Mouse (Mus musculus) liver, postnatal 0 days (tissue): ENCODE data around the gene Klhl29. TPM values are rescaled to one million over a fixed set of nuclear protein-coding genes. Genes with fewer than 3 reads are reported as not detected.
"Not testable (repeated sequence)": the region's sequence is repeated elsewhere in the genome, so short reads cannot be mapped to it uniquely, and the experiment has no call there.

Source experiments
- ATAC-seq: fragments of 200-750 bp; cut with Nextera tagmentation; 2 replicates; pipeline ENCODE4 v1.8.0; 2017; ENCODE audit warnings: mild to moderate bottlenecking, moderate library complexity
- DNase-seq: peaks from one replicate; pipeline ENCODE4 v3.0.0-alpha.2; 2016
- H3K27ac ChIP-seq: fragments of 300-500 bp; sonication (generic); 2 replicates; pipeline ENCODE4 v1.5.1; 2014; ENCODE audit warnings: antibody characterized with exemption, moderate library complexity, mild to moderate bottlenecking, low read depth
- H3K27me3 ChIP-seq: fragments of 300-500 bp; sonication (generic); 2 replicates; pipeline ENCODE4 v1.6.1; 2014; ENCODE audit warnings: low read length, control low read depth, mixed read lengths; ENCODE audit not compliant: insufficient read depth
- H3K36me3 ChIP-seq: fragments of 300-500 bp; sonication (generic); replicated peaks from 2 replicates; pipeline ENCODE4 v1.6.1; 2014; ENCODE audit warnings: mild to moderate bottlenecking, control low read depth, low read length, moderate library complexity, mixed read lengths; ENCODE audit not compliant: insufficient read depth
- H3K4me1 ChIP-seq: fragments of 300-500 bp; sonication (generic); 2 replicates; pipeline ENCODE4 v1.6.1; 2014; ENCODE audit warnings: antibody characterized with exemption, mild to moderate bottlenecking, control low read depth; ENCODE audit not compliant: insufficient read depth
- H3K4me2 ChIP-seq: fragments of 300-500 bp; sonication (generic); 2 replicates; pipeline ENCODE4 v1.6.1; 2014; ENCODE audit warnings: low read depth, mild to moderate bottlenecking, low read length, moderate library complexity, mixed read lengths
- H3K4me3 ChIP-seq: fragments of 300-500 bp; sonication (generic); 2 replicates; pipeline ENCODE4 v1.5.1; 2014; ENCODE audit warnings: low read depth, low read length
- H3K9ac ChIP-seq: fragments of 300-500 bp; sonication (generic); replicated peaks from 2 replicates; pipeline ENCODE4 v1.6.1; 2014; ENCODE audit warnings: mild to moderate bottlenecking, moderate library complexity
- H3K9me3 ChIP-seq: fragments of 300-500 bp; sonication (generic); 2 replicates; pipeline ENCODE4 v1.6.1; 2016; ENCODE audit warnings: mild to moderate bottlenecking, control low read depth, low read length, mixed read lengths
- CTCF ChIP-seq: sonication (generic); IDR thresholded peaks from 2 replicates; pipeline ENCODE4 v1.5.1; 2016; ENCODE audit warnings: antibody characterized with exemption, low read depth
- EP300 ChIP-seq: IDR thresholded peaks from 2 replicates; pipeline ENCODE4 v1.6.1; 2016; ENCODE audit warnings: antibody characterized with exemption, low read depth, mild to moderate bottlenecking
- WGBS: fragments of 180-500 bp; shearing (Covaris S2); extraction: QIAGEN DNeasy Blood & Tissue Kit; methylation state at CpG from one replicate; pipeline ENCODE4 v1.1.7; 2014; ENCODE audit not compliant: insufficient replicate concordance; 5-methylcytosine and 5-hydroxymethylcytosine counted together
- polyA plus RNA-seq: library from polyadenylated mRNA; unstranded; fragments of >200 nt; fragmentation: Nextera tagmentation; extraction: Ambion mirVana; gene quantifications from 2 replicates; pipeline ENCODE4 v1.2.1, GENCODE M21; 2015

The Klhl29 gene
- polyA plus RNA-seq, 1 experiment from 2014 or later = 0.05 TPM

GRCm38 (mm10) chr12:5359065-5359464, 16.4 kb downstream of the Klhl29 start:
- Histone ChIP-seq H3K27me3 (no peaks in the 10 kb centered on the region), H3K36me3 (no peaks in the 10 kb centered on the region), H3K4me1 (no peaks in the 10 kb centered on the region), H3K9me3 (no peaks in the 10 kb centered on the region), H3K4me3 (no peak overlapping the region), H3K4me2 (no peak overlapping the region), H3K9ac (no peak overlapping the region), H3K27ac (no peak overlapping the region)
- no peak for TF ChIP-seq EP300
- no peak for TF ChIP-seq CTCF
- WGBS = 36% methylated on average over 5 of the region's 5 CpGs
- ATAC-seq (no peak), DNase-seq (no peak)

- WGBS = 56% methylated on average over 6 of the region's 6 CpGs
- H3K27me3 ChIP-seq = no peaks in the 10 kb centered on the region
- no peaks in the 10 kb centered on the region for H3K9me3 ChIP-seq
- DNase-seq = no peak
- ATAC-seq = no peak
- no peak for TF ChIP-seq CTCF
- no peak for TF ChIP-seq EP300
- no peak overlapping the region for H3K9ac ChIP-seq
- no peak overlapping the region for H3K27ac ChIP-seq
- H3K4me1 ChIP-seq = no peaks in the 10 kb centered on the region
- no peaks in the 10 kb centered on the region for H3K36me3 ChIP-seq
- no peak overlapping the region for H3K4me2 ChIP-seq
- H3K4me3 ChIP-seq = no peak overlapping the region
Measured at GRCm38 (mm10) chr12:5358497-5358896, 17.0 kb downstream of the Klhl29 start.

GRCm38 (mm10) chr12:5353416-5353815, 22.1 kb downstream of the Klhl29 start:
- no peak overlapping the region for H3K9ac ChIP-seq
- ATAC-seq (no peak), DNase-seq (no peak)
- H3K27ac ChIP-seq = no peak overlapping the region
- no peaks in the 10 kb centered on the region for H3K9me3 ChIP-seq
- H3K36me3 ChIP-seq = no peaks in the 10 kb centered on the region
- TF ChIP-seq CTCF (no peak), EP300 (no peak)
- H3K4me3 ChIP-seq = no peak overlapping the region
- no peak overlapping the region for H3K4me2 ChIP-seq
- H3K4me1 ChIP-seq = no peaks in the 10 kb centered on the region
- H3K27me3 ChIP-seq = no peaks in the 10 kb centered on the region
- 77% methylated on average over 9 of the region's 9 CpGs for WGBS

- TF ChIP-seq CTCF (no peak), EP300 (no peak)
- Histone ChIP-seq H3K4me2 (no peak overlapping the region), H3K4me3 (no peak overlapping the region), H3K9me3 (no peaks in the 10 kb centered on the region), H3K4me1 (no peaks in the 10 kb centered on the region), H3K36me3 (no peaks in the 10 kb centered on the region), H3K27ac (no peak overlapping the region), H3K9ac (no peak overlapping the region), H3K27me3 (no peaks in the 10 kb centered on the region)
- DNase-seq (no peak), ATAC-seq (no peak)
- WGBS = 82% methylated on average over 8 of the region's 8 CpGs
Measured at GRCm38 (mm10) chr12:5352771-5353170, 22.7 kb downstream of the Klhl29 start.

GRCm38 (mm10) chr12:5350491-5351285, 24.8 kb downstream of the Klhl29 start:
- Histone ChIP-seq H3K4me3 (no peak overlapping the region), H3K27ac (no peak overlapping the region), H3K9ac (no peak overlapping the region), H3K9me3 (no peaks in the 10 kb centered on the region), H3K36me3 (no peaks in the 10 kb centered on the region), H3K4me1 (no peaks in the 10 kb centered on the region), H3K4me2 (no peak overlapping the region), H3K27me3 (no peaks in the 10 kb centered on the region)
- 77% methylated on average over 11 of the region's 11 CpGs for WGBS
- no peak for TF ChIP-seq EP300
- TF ChIP-seq CTCF = no peak
- ATAC-seq (no peak), DNase-seq (no peak)

GRCm38 (mm10) chr12:5345088-5345487, 30.4 kb downstream of the Klhl29 start:
- 78% methylated on average over 6 of the region's 6 CpGs for WGBS
- H3K4me2 ChIP-seq = no peak overlapping the region
- H3K9me3 ChIP-seq = no peaks in the 10 kb centered on the region
- no peak overlapping the region for H3K4me3 ChIP-seq
- ATAC-seq = no peak
- no peaks in the 10 kb centered on the region for H3K27me3 ChIP-seq
- H3K27ac ChIP-seq = no peak overlapping the region
- no peak for DNase-seq
- TF ChIP-seq EP300 (no peak), CTCF (no peak)
- H3K36me3 ChIP-seq = no peaks in the 10 kb centered on the region
- no peaks in the 10 kb centered on the region for H3K4me1 ChIP-seq
- no peak overlapping the region for H3K9ac ChIP-seq

- H3K36me3 ChIP-seq, H3K4me3 ChIP-seq, ATAC-seq, DNase-seq, H3K9ac ChIP-seq, H3K27ac ChIP-seq, H3K9me3 ChIP-seq, H3K4me2 ChIP-seq, H3K4me1 ChIP-seq, H3K27me3 ChIP-seq: not testable (repeated sequence)
- 86% methylated on average over 6 of the region's 7 CpGs for WGBS
Measured at GRCm38 (mm10) chr12:5344457-5344856, 31.0 kb downstream of the Klhl29 start.
